Mouse (Mus musculus) ES-E14 (cell line): ENCODE results near the gene Lpin3. TPM values are rescaled to one million over a fixed set of nuclear protein-coding genes. Genes with fewer than 3 reads are reported as not detected.

Experiments used
- DNase-seq: peaks from one replicate; pipeline ENCODE4 v3.0.0-alpha.2; 2013; ENCODE audit warnings: low read depth, low spot score
- H3K27ac ChIP-seq: 2 replicates; pipeline ENCODE4 v1.5.1; 2012; ENCODE audit warnings: low read depth, mild to moderate bottlenecking, low read length, moderate library complexity, mixed read lengths; ENCODE audit not compliant: poor library complexity, insufficient read depth, severe bottlenecking
- H3K36me3 ChIP-seq: 2 replicates; pipeline ENCODE4 v1.6.1; 2012; ENCODE audit warnings: mild to moderate bottlenecking, low read length, moderate library complexity, mixed read lengths; ENCODE audit not compliant: control insufficient read depth, poor library complexity, insufficient read depth, severe bottlenecking
- H3K4me1 ChIP-seq, 2 experiments: fragments of 150-350 bp in 1 of 2; sonication (generic) in 1 of 2; 2 replicates each; pipeline ENCODE4 v1.6.1; 2012; ENCODE audit warnings: low read length in 2 of 2, mild to moderate bottlenecking in 1 of 2, mixed read lengths in 1 of 2; ENCODE audit not compliant: control insufficient read depth in 2 of 2, insufficient read depth in 2 of 2, poor library complexity in 1 of 2
- H3K4me3 ChIP-seq, 2 experiments: fragments of 150-350 bp in 1 of 2; sonication (generic) in 1 of 2; 2 replicates each; pipeline ENCODE4 v1.5.1; 2012; ENCODE audit warnings: low read length in 2 of 2, low read depth in 1 of 2, mild to moderate bottlenecking in 1 of 2, mixed read lengths in 1 of 2; ENCODE audit not compliant: insufficient read depth in 1 of 2, poor library complexity in 1 of 2, severe bottlenecking in 1 of 2
- H3K9ac ChIP-seq: 2 replicates; pipeline ENCODE4 v1.6.1; 2012; ENCODE audit warnings: low read depth, mild to moderate bottlenecking, low read length, mixed read lengths; ENCODE audit not compliant: poor library complexity, insufficient read depth, severe bottlenecking
- H3K9me3 ChIP-seq: fragments of 150-350 bp; sonication (generic); 2 replicates; pipeline ENCODE4 v1.6.1; 2012; ENCODE audit warnings: low read depth, mild to moderate bottlenecking, low read length; ENCODE audit not compliant: control insufficient read depth, insufficient read depth
- CHD2 ChIP-seq: IDR thresholded peaks from 2 replicates; pipeline ENCODE4 v1.6.1; 2014; ENCODE audit warnings: mild to moderate bottlenecking, low read depth, low read length, inconsistent platforms
- HCFC1 ChIP-seq: IDR thresholded peaks from 2 replicates; pipeline ENCODE4 v1.6.1; 2012; ENCODE audit warnings: low read length, inconsistent platforms, borderline replicate concordance; ENCODE audit not compliant: insufficient read depth
- MAFK ChIP-seq: IDR thresholded peaks from 2 replicates; pipeline ENCODE4 v1.6.1; 2014; ENCODE audit warnings: mild to moderate bottlenecking, low read depth, low read length, inconsistent platforms; ENCODE audit not compliant: insufficient read depth
- ZC3H11A ChIP-seq: IDR thresholded peaks from 2 replicates; pipeline ENCODE4 v1.6.1; 2012; ENCODE audit warnings: low read depth, mild to moderate bottlenecking, inconsistent platforms, low read length, borderline replicate concordance
- ZNF384 ChIP-seq: IDR thresholded peaks from 2 replicates; pipeline ENCODE4 v1.6.1; 2012; ENCODE audit warnings: low read depth, low read length, inconsistent platforms
- in situ Hi-C, 2 experiments: fragments of 600-800 bp; cut with MboI; formaldehyde crosslinking; loops; one replicate each; pipeline ENCODE4 v1.15.1; 2025; ENCODE audit warnings: low sequenced_read_pairs in 2 of 2, inconsistent platforms in 1 of 2; ENCODE audit not compliant: unreplicated experiment in 2 of 2
- total RNA-seq: library from RNA; depleted of rRNA; stranded (reverse); fragments of 300-350 nt; gene quantifications from 2 replicates; pipeline ENCODE4 v1.2.3, GENCODE M21; 2012

The Lpin3 gene
- total RNA-seq, 1 experiment = 7.2 TPM

- no peak overlapping the region for H3K9ac ChIP-seq
- TF ChIP-seq HCFC1 = no peak
- no peak for TF ChIP-seq CHD2
- no peak for TF ChIP-seq MAFK
- no peak for TF ChIP-seq ZNF384
- TF ChIP-seq ZC3H11A = no peak
- no peaks in the 10 kb centered on the region for H3K9me3 ChIP-seq
- H3K27ac ChIP-seq = no peak overlapping the region
- H3K4me3 ChIP-seq = no peak overlapping the region
- H3K4me1 ChIP-seq = no peaks in the 10 kb centered on the region
- H3K36me3 ChIP-seq = no peaks in the 10 kb centered on the region
- in situ Hi-C loops = no loop called here
- DNase-seq = no peak
Observed at GRCm38 (mm10) chr2:160865266-160865665, 15.2 kb upstream of the Lpin3 start.

- H3K27ac ChIP-seq = no peak overlapping the region
- H3K36me3 ChIP-seq = no peaks in the 10 kb centered on the region
- TF ChIP-seq ZC3H11A (no peak), CHD2 (no peak), HCFC1 (no peak), ZNF384 (no peak), MAFK (no peak)
- in situ Hi-C loops = no loop called here
- DNase-seq = no peak
- H3K9me3 ChIP-seq = no peaks in the 10 kb centered on the region
- no peaks in the 10 kb centered on the region; a peak in 1 of 4 replicates for H3K4me1 ChIP-seq
- no peak overlapping the region for H3K9ac ChIP-seq
- no peak overlapping the region for H3K4me3 ChIP-seq
Observed at GRCm38 (mm10) chr2:160869446-160869845, 11.0 kb upstream of the Lpin3 start.

GRCm38 (mm10) chr2:160871310-160871709 lies 9.2 kb upstream of the Lpin3 start:
- no peak for DNase-seq
- Histone ChIP-seq H3K9ac (no peak overlapping the region), H3K36me3 (no peaks in the 10 kb centered on the region), H3K9me3 (no peaks in the 10 kb centered on the region), H3K4me3 (no peak overlapping the region), H3K27ac (no peak overlapping the region), H3K4me1 (no peaks in the 10 kb centered on the region; a peak in 1 of 4 replicates)
- in situ Hi-C loops = no loop called here
- no peak for TF ChIP-seq ZNF384
- TF ChIP-seq CHD2 = no peak
- TF ChIP-seq ZC3H11A = no peak
- TF ChIP-seq HCFC1 = no peak
- TF ChIP-seq MAFK = no peak

GRCm38 (mm10) chr2:160872395-160872794 lies 8.1 kb upstream of the Lpin3 start:
- H3K4me3 ChIP-seq = peak overlapping the region; percentile 71 to 99
- no peak for TF ChIP-seq CHD2
- TF ChIP-seq MAFK = no peak
- TF ChIP-seq ZNF384 = no peak
- no peak for TF ChIP-seq HCFC1
- TF ChIP-seq ZC3H11A = no peak
- peak overlapping the region; percentile 83 for H3K9ac ChIP-seq
- no peaks in the 10 kb centered on the region for H3K36me3 ChIP-seq
- DNase-seq = no peak
- H3K4me1 ChIP-seq = no peaks in the 10 kb centered on the region; a peak in 1 of 4 replicates
- in situ Hi-C loops = no loop called here
- H3K9me3 ChIP-seq = no peaks in the 10 kb centered on the region
- no peak overlapping the region for H3K27ac ChIP-seq

GRCm38 (mm10) chr2:160872890-160873382 lies 7.5 kb upstream of the Lpin3 start, which contains the start of gene Zhx3:
Gene Zhx3, minus strand, starts transcription at chr2:160872998.
- H3K4me3 ChIP-seq = peak within 1 kb of the TSS; percentile 71 to 99
- no peak within 1 kb of the TSS for H3K27ac ChIP-seq
- H3K36me3 ChIP-seq = no peaks in the 10 kb centered on the region
- H3K4me1 ChIP-seq = no peaks in the 10 kb centered on the region; a peak in 1 of 4 replicates
- DNase-seq = peak; percentile 72
- peak within 1 kb of the TSS; percentile 83 for H3K9ac ChIP-seq
- TF ChIP-seq ZC3H11A (no peak), ZNF384 (no peak), HCFC1 (no peak), MAFK (no peak), CHD2 (no peak)
- no peaks in the 10 kb centered on the region for H3K9me3 ChIP-seq
- in situ Hi-C loops = no loop called here
